Mouse (Mus musculus): ENCODE measurements around the gene Dimt1. TPM values are rescaled to one million over a fixed set of nuclear protein-coding genes. Genes with fewer than 3 reads are reported as not detected.
"Not testable (repeated sequence)": the region's sequence is repeated elsewhere in the genome, so short reads cannot be mapped to it uniquely, and the experiment has no call there.

Gene Dimt1
- polyA plus RNA-seq, 1 experiment from 2014 or later = 31.1 TPM

- not testable (repeated sequence) for H3K4me1 ChIP-seq (ENCODE audit: control insufficient read depth in 2 of 2, insufficient read depth in 2 of 2, low read length in 2 of 2); H3K9me3 ChIP-seq (ENCODE audit: control insufficient read depth, low read length); ATAC-seq (ENCODE audit: insufficient number of reproducible peaks, insufficient read depth, low FRiP score, low read depth); H3K27ac ChIP-seq (replicated peaks in 1 of 2; ENCODE audit: control insufficient read depth in 1 of 2, insufficient read depth in 1 of 2, low read depth in 2 of 2, low read length in 2 of 2); H3K27me3 ChIP-seq (ENCODE audit: control insufficient read depth, insufficient read depth, low read length); H3K4me3 ChIP-seq (ENCODE audit: control insufficient read depth in 1 of 2, insufficient read depth in 1 of 2, low read depth in 1 of 2, low read length in 2 of 2); H3K4me2 ChIP-seq (ENCODE audit: low read length); H3K9ac ChIP-seq (ENCODE audit: low read length)
- WGBS = 92% methylated on average over 3 of the region's 3 CpGs
- H3K36me3 ChIP-seq (ENCODE audit: control insufficient read depth, insufficient read depth, low read length) = peaks cover 35% of the 10 kb centered on the region
Measured at GRCm38 (mm10) chr13:106925921-106926320, 21.0 kb upstream of the Dimt1 start.

DNA sequence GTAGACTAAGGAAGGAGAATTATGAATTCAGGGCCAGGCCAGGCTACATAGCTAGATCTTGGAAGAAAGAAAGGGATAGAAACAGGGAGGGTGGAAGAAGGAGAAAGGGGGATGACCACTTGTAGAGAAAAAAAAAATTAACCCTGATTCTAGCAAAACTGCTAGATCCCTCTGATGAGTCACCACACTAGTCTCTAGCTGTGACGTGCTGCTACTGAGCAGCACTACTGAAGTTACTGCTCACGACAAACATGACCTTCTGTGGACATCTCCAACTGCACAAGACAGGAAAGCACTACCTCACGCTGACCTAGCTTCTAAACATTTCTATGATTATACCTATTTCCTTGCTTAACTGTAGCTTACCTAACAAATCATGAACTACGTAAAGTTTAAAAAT is 18.6 kb upstream of the Dimt1 start:
- ATAC-seq (ENCODE audit: insufficient number of reproducible peaks, insufficient read depth, low FRiP score, low read depth) = no peak
- Histone ChIP-seq H3K9me3 (ENCODE audit: control insufficient read depth, low read length) (peaks cover 7% of the 10 kb centered on the region; the same call in 1 of the 2 replicates), H3K9ac (ENCODE audit: low read length) (no peak overlapping the region), H3K4me3 (ENCODE audit: control insufficient read depth in 1 of 2, insufficient read depth in 1 of 2, low read depth in 1 of 2, low read length in 2 of 2) (no peak overlapping the region), H3K27me3 (ENCODE audit: control insufficient read depth, insufficient read depth, low read length) (no peaks in the 10 kb centered on the region), H3K36me3 (ENCODE audit: control insufficient read depth, insufficient read depth, low read length) (peaks cover 16% of the 10 kb centered on the region), H3K4me1 (ENCODE audit: control insufficient read depth in 2 of 2, insufficient read depth in 2 of 2, low read length in 2 of 2) (no peaks in the 10 kb centered on the region), H3K4me2 (ENCODE audit: low read length) (no peak overlapping the region), H3K27ac (replicated peaks in 1 of 2; ENCODE audit: control insufficient read depth in 1 of 2, insufficient read depth in 1 of 2, low read depth in 2 of 2, low read length in 2 of 2) (no peak overlapping the region)
- 90% methylated on average over 4 of the region's 4 CpGs for WGBS

GRCm38 (mm10) chr13:106929201-106929600 is 17.7 kb upstream of the Dimt1 start:
- peaks cover 8% of the 10 kb centered on the region for H3K36me3 ChIP-seq (ENCODE audit: control insufficient read depth, insufficient read depth, low read length)
- no peaks in the 10 kb centered on the region for H3K4me1 ChIP-seq (ENCODE audit: control insufficient read depth in 2 of 2, insufficient read depth in 2 of 2, low read length in 2 of 2)
- H3K9me3 ChIP-seq (ENCODE audit: control insufficient read depth, low read length) = peaks cover 7% of the 10 kb centered on the region; the same call in 1 of the 2 replicates
- ATAC-seq (ENCODE audit: insufficient number of reproducible peaks, insufficient read depth, low FRiP score, low read depth) = no peak
- no peaks in the 10 kb centered on the region for H3K27me3 ChIP-seq (ENCODE audit: control insufficient read depth, insufficient read depth, low read length)
- no peak overlapping the region for H3K4me3 ChIP-seq (ENCODE audit: control insufficient read depth in 1 of 2, insufficient read depth in 1 of 2, low read depth in 1 of 2, low read length in 2 of 2)
- no peak overlapping the region for H3K27ac ChIP-seq (replicated peaks in 1 of 2; ENCODE audit: control insufficient read depth in 1 of 2, insufficient read depth in 1 of 2, low read depth in 2 of 2, low read length in 2 of 2)
- H3K4me2 ChIP-seq (ENCODE audit: low read length) = no peak overlapping the region
- WGBS = 89% methylated on average over 2 of the region's 2 CpGs
- no peak overlapping the region for H3K9ac ChIP-seq (ENCODE audit: low read length)

DNA sequence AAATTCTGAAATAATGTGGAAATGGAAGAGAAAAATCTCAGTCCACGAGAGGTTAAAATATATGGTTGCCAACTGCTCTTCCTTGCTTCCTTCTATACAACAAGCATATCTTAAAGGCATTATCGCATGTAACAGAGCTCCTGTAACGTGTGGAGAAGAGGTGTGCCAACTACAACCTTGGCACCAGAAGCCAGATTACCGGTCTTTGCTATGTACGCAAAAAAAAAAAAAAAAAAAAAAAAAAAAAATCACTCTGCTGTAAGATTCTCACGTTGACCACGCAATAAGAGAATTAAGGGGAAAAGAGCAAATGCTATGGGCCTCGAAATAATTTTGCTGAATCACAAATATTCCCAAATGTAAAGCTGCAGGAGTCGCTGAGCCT is 11.1 kb upstream of the Dimt1 start:
- Histone ChIP-seq H3K27ac (replicated peaks in 1 of 2; ENCODE audit: control insufficient read depth in 1 of 2, insufficient read depth in 1 of 2, low read depth in 2 of 2, low read length in 2 of 2) (peak overlapping the region; percentile 78 to 90), H3K4me1 (ENCODE audit: control insufficient read depth in 2 of 2, insufficient read depth in 2 of 2, low read length in 2 of 2) (peaks cover 3 to 10% of the 10 kb centered on the region in 2 experiments; a peak in 3 of 4 replicates), H3K9ac (ENCODE audit: low read length) (peak overlapping the region; percentile 97), H3K4me2 (ENCODE audit: low read length) (peak overlapping the region; percentile 72), H3K9me3 (ENCODE audit: control insufficient read depth, low read length) (no peaks in the 10 kb centered on the region), H3K36me3 (ENCODE audit: control insufficient read depth, insufficient read depth, low read length) (no peaks in the 10 kb centered on the region), H3K4me3 (ENCODE audit: control insufficient read depth in 1 of 2, insufficient read depth in 1 of 2, low read depth in 1 of 2, low read length in 2 of 2) (peak overlapping the region; percentile 84 to 100), H3K27me3 (ENCODE audit: control insufficient read depth, insufficient read depth, low read length) (no peaks in the 10 kb centered on the region)
- WGBS = 6% methylated on average over 9 of the region's 9 CpGs
- ATAC-seq (ENCODE audit: insufficient number of reproducible peaks, insufficient read depth, low FRiP score, low read depth) = no peak

- peak; percentile 95 for ATAC-seq (ENCODE audit: insufficient number of reproducible peaks, insufficient read depth, low FRiP score, low read depth)
- peak within 1 kb of the TSS; percentile 84 to 100 for H3K4me3 ChIP-seq (ENCODE audit: control insufficient read depth in 1 of 2, insufficient read depth in 1 of 2, low read depth in 1 of 2, low read length in 2 of 2)
- under 1% methylated on average over 82 of the region's 84 CpGs for WGBS
- no peaks in the 10 kb centered on the region; the same call in 1 of the 2 replicates for H3K9me3 ChIP-seq (ENCODE audit: control insufficient read depth, low read length)
- H3K9ac ChIP-seq (ENCODE audit: low read length) = peak within 1 kb of the TSS; percentile 97
- H3K4me1 ChIP-seq (ENCODE audit: control insufficient read depth in 2 of 2, insufficient read depth in 2 of 2, low read length in 2 of 2) = peaks cover 3 to 10% of the 10 kb centered on the region in 2 experiments; a peak in 3 of 4 replicates
- peak within 1 kb of the TSS; percentile 78 to 90 for H3K27ac ChIP-seq (replicated peaks in 1 of 2; ENCODE audit: control insufficient read depth in 1 of 2, insufficient read depth in 1 of 2, low read depth in 2 of 2, low read length in 2 of 2)
- H3K4me2 ChIP-seq (ENCODE audit: low read length) = peak within 1 kb of the TSS; percentile 72
- no peaks in the 10 kb centered on the region for H3K36me3 ChIP-seq (ENCODE audit: control insufficient read depth, insufficient read depth, low read length)
- no peaks in the 10 kb centered on the region for H3K27me3 ChIP-seq (ENCODE audit: control insufficient read depth, insufficient read depth, low read length)
Measured at GRCm38 (mm10) chr13:106936256-106937137, 10.4 kb upstream of the Dimt1 start, which contains the start of gene Ipo11. TSS of gene Ipo11 (minus strand) at chr13:106936958.

- Histone ChIP-seq H3K27me3 (ENCODE audit: control insufficient read depth, insufficient read depth, low read length) (no peaks in the 10 kb centered on the region), H3K4me1 (ENCODE audit: control insufficient read depth in 2 of 2, insufficient read depth in 2 of 2, low read length in 2 of 2) (peaks cover 3 to 10% of the 10 kb centered on the region in 2 experiments; a peak in 3 of 4 replicates), H3K4me2 (ENCODE audit: low read length) (peak overlapping the region; percentile 72), H3K27ac (replicated peaks in 1 of 2; ENCODE audit: control insufficient read depth in 1 of 2, insufficient read depth in 1 of 2, low read depth in 2 of 2, low read length in 2 of 2) (no peak overlapping the region), H3K9ac (ENCODE audit: low read length) (peak overlapping the region; percentile 97), H3K36me3 (ENCODE audit: control insufficient read depth, insufficient read depth, low read length) (no peaks in the 10 kb centered on the region), H3K9me3 (ENCODE audit: control insufficient read depth, low read length) (no peaks in the 10 kb centered on the region; the same call in 1 of the 2 replicates), H3K4me3 (ENCODE audit: control insufficient read depth in 1 of 2, insufficient read depth in 1 of 2, low read depth in 1 of 2, low read length in 2 of 2) (peak overlapping the region; percentile 84 to 100)
- 0 out of 2 replicates have a peak, but pooled peaks have one; percentile 8 for ATAC-seq (ENCODE audit: insufficient number of reproducible peaks, insufficient read depth, low FRiP score, low read depth)
- WGBS = 25% methylated on average over 7 of the region's 7 CpGs
Measured at GRCm38 (mm10) chr13:106937138-106937472, 9.8 kb upstream of the Dimt1 start.

DNA sequence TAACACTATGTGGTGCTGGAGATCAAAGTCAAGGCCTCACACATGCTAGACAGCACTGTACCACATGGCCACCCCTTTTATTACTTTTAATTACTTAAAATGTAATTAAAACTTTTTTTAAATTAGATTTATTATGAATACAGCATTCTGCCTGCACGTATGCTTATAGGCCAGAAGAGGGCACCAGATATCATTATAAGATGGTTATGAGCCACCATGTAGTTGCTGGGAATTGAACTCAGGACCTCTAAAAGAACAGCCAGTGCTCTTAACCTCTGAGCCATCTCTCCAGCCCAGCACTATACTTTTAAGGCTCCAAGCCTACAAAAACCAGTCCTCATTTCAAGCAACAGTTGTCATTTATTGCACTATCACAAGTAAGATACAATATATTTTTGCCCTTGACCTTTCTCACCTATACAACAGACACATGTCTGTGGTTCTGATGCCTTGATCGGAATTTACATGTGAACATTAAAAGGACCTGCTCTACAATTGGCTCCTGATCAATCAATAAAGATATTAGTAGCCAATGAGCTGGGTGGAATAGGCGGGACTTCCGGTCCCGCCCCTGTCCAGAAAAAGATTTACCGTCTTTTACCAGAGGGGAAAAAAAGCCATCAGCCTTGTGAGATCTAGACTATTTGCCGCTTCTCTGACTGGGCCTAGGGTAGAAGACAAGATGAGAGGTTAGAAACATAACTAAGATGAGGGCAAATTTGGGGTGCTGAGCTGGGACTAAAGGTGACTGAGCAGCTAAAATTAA is 5.5 kb upstream of the Dimt1 start:
- 21% methylated on average over 7 of the region's 7 CpGs for WGBS
- H3K36me3 ChIP-seq (ENCODE audit: control insufficient read depth, insufficient read depth, low read length) = no peaks in the 10 kb centered on the region
- no peak overlapping the region for H3K4me2 ChIP-seq (ENCODE audit: low read length)
- H3K27me3 ChIP-seq (ENCODE audit: control insufficient read depth, insufficient read depth, low read length) = no peaks in the 10 kb centered on the region
- no peak overlapping the region for H3K27ac ChIP-seq (replicated peaks in 1 of 2; ENCODE audit: control insufficient read depth in 1 of 2, insufficient read depth in 1 of 2, low read depth in 2 of 2, low read length in 2 of 2)
- no peaks in the 10 kb centered on the region; the same call in 1 of the 2 replicates for H3K9me3 ChIP-seq (ENCODE audit: control insufficient read depth, low read length)
- peaks cover 2% of the 10 kb centered on the region in 2 experiments; a peak in 1 of 4 replicates for H3K4me1 ChIP-seq (ENCODE audit: control insufficient read depth in 2 of 2, insufficient read depth in 2 of 2, low read length in 2 of 2)
- H3K4me3 ChIP-seq (ENCODE audit: control insufficient read depth in 1 of 2, insufficient read depth in 1 of 2, low read depth in 1 of 2, low read length in 2 of 2) = no peak overlapping the region
- ATAC-seq (ENCODE audit: insufficient number of reproducible peaks, insufficient read depth, low FRiP score, low read depth) = no peak
- H3K9ac ChIP-seq (ENCODE audit: low read length) = no peak overlapping the region

Measured in heart, embryonic 14.5 days (tissue).